Mouse (Mus musculus): ENCODE measurements around the gene Fam13a. TPM values are rescaled to one million over a fixed set of nuclear protein-coding genes. Genes with fewer than 3 reads are reported as not detected.

Gene Fam13a
- total and polyA plus RNA-seq, 2 experiments from 2014 or later, result 9.5 to 12.4 TPM

- peaks cover 12% of the 10 kb centered on the region; the same call in 1 of the 2 replicates for H3K4me1 ChIP-seq (ENCODE audit: control insufficient read depth, insufficient read depth)
- no peak for ATAC-seq (ENCODE audit: insufficient read depth, low read depth)
- H3K27me3 ChIP-seq (ENCODE audit: control insufficient read depth, insufficient read depth, low read length), result no peaks in the 10 kb centered on the region
- H3K9me3 ChIP-seq (replicated peaks; ENCODE audit: control insufficient read depth, low read length), result no peaks in the 10 kb centered on the region
- no peak for TF ChIP-seq CTCF (IDR thresholded peaks at IDR 0.05; ENCODE audit: low read depth)
- no peak for TF ChIP-seq EP300 (IDR thresholded peaks at IDR 0.05; ENCODE audit: low read depth)
- H3K36me3 ChIP-seq (replicated peaks; ENCODE audit: control insufficient read depth, insufficient read depth, low read length), result no peaks in the 10 kb centered on the region
- H3K4me2 ChIP-seq (ENCODE audit: low read depth, low read length), result no peak overlapping the region
- no peak overlapping the region for H3K9ac ChIP-seq (replicated peaks; ENCODE audit: low read depth, low read length)
- H3K27ac ChIP-seq (ENCODE audit: low read depth), result no peak overlapping the region
- no peak for DNase-seq (ENCODE audit: low spot score)
- H3K4me3 ChIP-seq (ENCODE audit: low read depth, low read length), result no peak overlapping the region
- WGBS, result 52% methylated on average over 1 of the region's 1 CpGs
These were observed 8.0 kb downstream of the Fam13a start for GRCm38 (mm10) chr6:59016336-59016832.

DNA sequence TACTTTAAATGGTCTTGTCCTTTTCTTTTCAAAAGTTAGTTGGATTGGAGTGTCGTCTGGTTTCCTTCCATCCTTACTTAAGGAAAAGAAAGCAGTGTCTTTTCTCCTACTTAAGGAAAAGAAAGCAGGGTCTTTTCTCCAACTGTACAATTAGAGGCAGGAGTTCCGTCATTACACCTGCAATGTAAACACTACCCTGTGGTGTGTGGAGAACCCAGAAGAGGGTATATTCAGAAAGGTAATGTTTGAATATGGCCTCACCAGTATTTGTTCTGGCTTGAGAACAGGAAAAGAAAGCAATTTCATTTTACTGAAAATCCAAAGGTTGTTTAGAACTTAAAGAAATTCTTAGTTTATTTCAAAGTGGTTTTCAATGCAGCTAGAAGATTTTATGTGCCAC, 9.6 kb downstream of the Fam13a start:
- no peak for TF ChIP-seq EP300 (IDR thresholded peaks at IDR 0.05; ENCODE audit: low read depth)
- no peak for TF ChIP-seq CTCF (IDR thresholded peaks at IDR 0.05; ENCODE audit: low read depth)
- WGBS, result 78% methylated on average over 2 of the region's 2 CpGs
- H3K4me2 ChIP-seq (ENCODE audit: low read depth, low read length), result no peak overlapping the region

DNA sequence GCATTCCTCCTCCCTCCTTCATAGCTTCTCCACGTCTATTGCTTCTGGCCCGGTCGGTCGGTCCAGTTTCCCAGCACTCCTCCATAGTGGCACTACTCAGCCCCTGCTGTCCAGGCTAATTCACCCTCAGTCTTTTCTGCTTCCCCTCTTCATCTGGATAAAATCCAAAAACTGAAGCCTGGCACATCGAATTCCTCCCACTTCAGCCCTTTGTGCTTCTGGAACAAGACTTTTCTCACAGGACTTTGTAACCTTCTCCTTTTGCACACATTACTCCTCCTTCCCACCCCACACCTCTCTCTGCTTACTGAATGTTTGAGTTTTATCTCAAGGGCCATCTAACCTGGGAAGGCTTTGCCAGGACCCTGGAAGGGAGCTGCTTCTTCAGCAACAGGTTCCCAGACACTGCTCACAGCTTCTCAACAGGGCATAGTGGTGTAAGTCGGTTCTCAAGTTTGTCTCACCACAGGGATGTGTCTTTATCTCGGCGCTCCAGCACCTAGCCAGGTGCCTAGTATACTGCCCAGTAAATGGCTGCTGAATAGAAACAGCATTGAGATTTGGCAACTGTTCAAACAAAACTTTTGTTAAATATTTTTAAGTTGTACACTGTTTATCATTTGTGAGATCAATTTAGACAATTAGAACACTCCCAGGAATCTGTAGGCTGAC, 10.1 kb downstream of the Fam13a start:
- TF ChIP-seq CTCF (IDR thresholded peaks at IDR 0.05; ENCODE audit: low read depth), result no peak
- TF ChIP-seq EP300 (IDR thresholded peaks at IDR 0.05; ENCODE audit: low read depth), result no peak
- H3K9ac ChIP-seq (replicated peaks; ENCODE audit: low read depth, low read length), result no peak overlapping the region
- DNase-seq (ENCODE audit: low spot score) (no peak), ATAC-seq (ENCODE audit: insufficient read depth, low read depth) (no peak)
- no peaks in the 10 kb centered on the region for H3K9me3 ChIP-seq (replicated peaks; ENCODE audit: control insufficient read depth, low read length)
- 71% methylated on average over 8 of the region's 8 CpGs for WGBS
- H3K27me3 ChIP-seq (ENCODE audit: control insufficient read depth, insufficient read depth, low read length), result no peaks in the 10 kb centered on the region
- no peaks in the 10 kb centered on the region for H3K36me3 ChIP-seq (replicated peaks; ENCODE audit: control insufficient read depth, insufficient read depth, low read length)
- peaks cover 21% of the 10 kb centered on the region; the same call in 1 of the 2 replicates for H3K4me1 ChIP-seq (ENCODE audit: control insufficient read depth, insufficient read depth)
- H3K4me2 ChIP-seq (ENCODE audit: low read depth, low read length), result no peak overlapping the region
- no peak overlapping the region for H3K27ac ChIP-seq (ENCODE audit: low read depth)
- H3K4me3 ChIP-seq (ENCODE audit: low read depth, low read length), result no peak overlapping the region

More for the DNA sequence above, 9.6 kb downstream of the Fam13a start:
- H3K36me3 ChIP-seq (replicated peaks; ENCODE audit: control insufficient read depth, insufficient read depth, low read length), result no peaks in the 10 kb centered on the region
- H3K9ac ChIP-seq (replicated peaks; ENCODE audit: low read depth, low read length), result no peak overlapping the region
- no peak for DNase-seq (ENCODE audit: low spot score)
- no peaks in the 10 kb centered on the region for H3K9me3 ChIP-seq (replicated peaks; ENCODE audit: control insufficient read depth, low read length)
- no peak overlapping the region for H3K27ac ChIP-seq (ENCODE audit: low read depth)
- peaks cover 16% of the 10 kb centered on the region; the same call in 1 of the 2 replicates for H3K4me1 ChIP-seq (ENCODE audit: control insufficient read depth, insufficient read depth)
- no peak overlapping the region for H3K4me3 ChIP-seq (ENCODE audit: low read depth, low read length)
- ATAC-seq (ENCODE audit: insufficient read depth, low read depth), result no peak
- H3K27me3 ChIP-seq (ENCODE audit: control insufficient read depth, insufficient read depth, low read length), result no peaks in the 10 kb centered on the region

- H3K4me3 ChIP-seq (ENCODE audit: low read depth, low read length), result no peak overlapping the region
- H3K27ac ChIP-seq (ENCODE audit: low read depth), result peak overlapping the region; percentile 55; the same call in 1 of the 2 replicates
- DNase-seq (ENCODE audit: low spot score), result peak; percentile 23
- WGBS, result 61% methylated on average over 3 of the region's 3 CpGs
- H3K9me3 ChIP-seq (replicated peaks; ENCODE audit: control insufficient read depth, low read length), result no peaks in the 10 kb centered on the region
- H3K4me1 ChIP-seq (ENCODE audit: control insufficient read depth, insufficient read depth), result peaks cover 20% of the 10 kb centered on the region; the same call in 1 of the 2 replicates
- peak; percentile 30; the same call in 1 of the 2 replicates for ATAC-seq (ENCODE audit: insufficient read depth, low read depth)
- no peaks in the 10 kb centered on the region for H3K36me3 ChIP-seq (replicated peaks; ENCODE audit: control insufficient read depth, insufficient read depth, low read length)
- no peaks in the 10 kb centered on the region for H3K27me3 ChIP-seq (ENCODE audit: control insufficient read depth, insufficient read depth, low read length)
- H3K4me2 ChIP-seq (ENCODE audit: low read depth, low read length), result no peak overlapping the region
- no peak for TF ChIP-seq EP300 (IDR thresholded peaks at IDR 0.05; ENCODE audit: low read depth)
- no peak for TF ChIP-seq CTCF (IDR thresholded peaks at IDR 0.05; ENCODE audit: low read depth)
- no peak overlapping the region for H3K9ac ChIP-seq (replicated peaks; ENCODE audit: low read depth, low read length)
These were observed 13.6 kb downstream of the Fam13a start for GRCm38 (mm10) chr6:59010792-59011191.

DNA sequence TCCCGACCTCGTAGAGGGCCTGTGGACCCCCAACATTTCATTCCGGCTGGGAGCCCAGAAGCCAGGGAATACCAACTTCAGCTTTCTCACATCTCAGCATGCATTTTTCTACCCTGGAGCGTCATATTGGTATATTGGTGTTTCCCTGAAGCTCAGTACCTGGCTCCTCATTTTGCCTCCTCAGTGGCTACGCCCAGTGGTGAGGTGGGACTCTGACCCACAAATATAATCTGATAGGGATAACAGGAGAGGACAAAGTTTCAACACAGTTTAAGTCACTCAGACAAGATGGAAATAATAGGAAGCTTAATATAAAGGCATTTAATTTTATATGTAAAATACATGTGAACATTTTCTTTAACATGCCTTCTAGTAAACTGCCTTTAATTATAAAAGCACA, 19.7 kb downstream of the Fam13a start:
- no peak overlapping the region for H3K9ac ChIP-seq (replicated peaks; ENCODE audit: low read depth, low read length)
- H3K4me1 ChIP-seq (ENCODE audit: control insufficient read depth, insufficient read depth), result 0 out of 2 replicates have a peak, but pooled peaks cover 5% of the 10 kb centered on the region
- DNase-seq (ENCODE audit: low spot score) (no peak), ATAC-seq (ENCODE audit: insufficient read depth, low read depth) (no peak)
- H3K36me3 ChIP-seq (replicated peaks; ENCODE audit: control insufficient read depth, insufficient read depth, low read length), result no peaks in the 10 kb centered on the region
- H3K27ac ChIP-seq (ENCODE audit: low read depth), result no peak overlapping the region
- no peaks in the 10 kb centered on the region for H3K9me3 ChIP-seq (replicated peaks; ENCODE audit: control insufficient read depth, low read length)
- TF ChIP-seq EP300 (IDR thresholded peaks at IDR 0.05; ENCODE audit: low read depth), result no peak
- TF ChIP-seq CTCF (IDR thresholded peaks at IDR 0.05; ENCODE audit: low read depth), result no peak
- WGBS, result 88% methylated on average over 5 of the region's 5 CpGs
- no peak overlapping the region for H3K4me3 ChIP-seq (ENCODE audit: low read depth, low read length)
- no peak overlapping the region for H3K4me2 ChIP-seq (ENCODE audit: low read depth, low read length)
- H3K27me3 ChIP-seq (ENCODE audit: control insufficient read depth, insufficient read depth, low read length), result no peaks in the 10 kb centered on the region

Data from heart, postnatal 0 days (tissue).